Comparison of ENCODE assay signal across 8 mouse cellular contexts in genomic region chr2:30442498-30442890, GRCm38 (mm10). TPM values are rescaled to one million over a fixed set of nuclear protein-coding genes. Genes with fewer than 3 reads are reported as not detected.
A peak's percentile ranks its signal among the peaks of the same experiment; 100 is the strongest.
DNase-seq lines count a peak whose midpoint lies in the region; ATAC-seq and TF ChIP-seq lines count a peak whose summit lies in the region.

No protein-coding gene starts in this region.

- TF ChIP-seq CTCF in heart, adult 2 months (IDR thresholded peaks at IDR 0.05) = no peak
- no peak for TF ChIP-seq CTCF in bone marrow, adult 2 months (IDR thresholded peaks at IDR 0.05; ENCODE audit: control insufficient read depth, insufficient read depth, low read length)

- H3K79me2 ChIP-seq in heart, adult 2 months (replicated peaks; ENCODE audit: control insufficient read depth, insufficient read depth, low read length) = no peaks in the 10 kb centered on the region

- H3K9ac ChIP-seq in heart, adult 2 months (ENCODE audit: low read depth, low read length) = peak overlapping the region; percentile 75
- peak overlapping the region; percentile 57 for H3K9ac ChIP-seq in hindbrain, embryonic 11.5 days (ENCODE audit: low read depth, low read length)
- peak overlapping the region; percentile 71 for H3K9ac ChIP-seq in midbrain, embryonic 11.5 days (ENCODE audit: low read length)

- DNase-seq in heart, adult 2 months = peak in 1 of 2 experiments; percentile 47
- DNase-seq in heart, adult 8-10 months (ENCODE audit: low spot score) = no peak
- DNase-seq in hindbrain, embryonic 11.5 days (ENCODE audit: low spot score) = no peak
- no peak for DNase-seq in midbrain, embryonic 11.5 days (ENCODE audit: low spot score, missing footprints)
- no peak for DNase-seq in cerebellum, postnatal 14 days
- no peak for DNase-seq in layer of hippocampus, postnatal 25 days (ENCODE audit: extremely low spot score in 1 of 2, low spot score in 1 of 2)
- no peak for DNase-seq in adrenal gland, postnatal 25 days

- 4% methylated on average over 5 of the region's 5 CpGs for WGBS in heart, adult 2 months
- WGBS in bone marrow, adult 2 months = 56% methylated on average over 5 of the region's 5 CpGs
- WGBS in hindbrain, embryonic 11.5 days = 58% methylated on average over 5 of the region's 5 CpGs
- 63% methylated on average over 5 of the region's 5 CpGs for WGBS in midbrain, embryonic 11.5 days

- peak overlapping the region; percentile 97 for H3K27ac ChIP-seq in heart, adult 2 months
- H3K27ac ChIP-seq in bone marrow, adult 2 months (ENCODE audit: control insufficient read depth, insufficient read depth, low read depth, low read length, poor library complexity) = peak overlapping the region; percentile 81
- H3K27ac ChIP-seq in hindbrain, embryonic 11.5 days (ENCODE audit: low read depth, low read length) = peak overlapping the region; percentile 98
- H3K27ac ChIP-seq in midbrain, embryonic 11.5 days (ENCODE audit: low read depth, low read length) = peak overlapping the region; percentile 98

- intact Hi-C loops in heart, adult 2 months (cut with DNase I) = loop anchor here (5.0 kb wide), 1 partner anchor 105 kb away; no protein-coding TSS in a partner anchor

- peak; percentile 27; the same call in 1 of the 2 replicates for TF ChIP-seq POLR2A in heart, adult 2 months (IDR thresholded peaks at IDR 0.05; ENCODE audit: insufficient read depth, low read depth, low read length)
- TF ChIP-seq POLR2A in bone marrow, adult 2 months (IDR thresholded peaks at IDR 0.05; ENCODE audit: borderline replicate concordance, control insufficient read depth, low read depth, low read length) = no peak

- peak overlapping the region; percentile 28 for H3K4me2 ChIP-seq in hindbrain, embryonic 11.5 days (replicated peaks; ENCODE audit: low read depth, low read length)
- peak overlapping the region; percentile 40; the same call in 1 of the 2 replicates for H3K4me2 ChIP-seq in midbrain, embryonic 11.5 days

- TF ChIP-seq EP300 in heart, adult 2 months (IDR thresholded peaks at IDR 0.05; ENCODE audit: insufficient read depth, low read depth, low read length) = 0 out of 2 replicates have a peak, but pooled peaks have one; percentile 8

- peaks cover 20% of the 10 kb centered on the region for H3K36me3 ChIP-seq in heart, adult 2 months (ENCODE audit: control insufficient read depth, insufficient read depth, low read length)
- peaks cover 2% of the 10 kb centered on the region; the same call in 1 of the 2 replicates for H3K36me3 ChIP-seq in hindbrain, embryonic 11.5 days (ENCODE audit: control insufficient read depth, insufficient read depth, low read length)
- H3K36me3 ChIP-seq in midbrain, embryonic 11.5 days (ENCODE audit: control insufficient read depth, insufficient read depth, low read length) = peaks cover 18% of the 10 kb centered on the region

- H3K9me3 ChIP-seq in hindbrain, embryonic 11.5 days (ENCODE audit: control insufficient read depth, low read length) = no peaks in the 10 kb centered on the region
- H3K9me3 ChIP-seq in midbrain, embryonic 11.5 days (ENCODE audit: control insufficient read depth, low read length) = no peaks in the 10 kb centered on the region

- H3K4me1 ChIP-seq in heart, adult 2 months (ENCODE audit: control insufficient read depth, insufficient read depth, low read length) = peaks cover 62% of the 10 kb centered on the region
- peaks cover 6% of the 10 kb centered on the region for H3K4me1 ChIP-seq in bone marrow, adult 2 months (ENCODE audit: control insufficient read depth, insufficient read depth, low read length)
- H3K4me1 ChIP-seq in hindbrain, embryonic 11.5 days (replicated peaks; ENCODE audit: control insufficient read depth, insufficient read depth, low read length) = peaks cover 25% of the 10 kb centered on the region
- H3K4me1 ChIP-seq in midbrain, embryonic 11.5 days (ENCODE audit: control insufficient read depth, insufficient read depth, low read length) = peaks cover 52% of the 10 kb centered on the region

- H3K27me3 ChIP-seq in heart, adult 2 months (ENCODE audit: control insufficient read depth, insufficient read depth, low read length) = no peaks in the 10 kb centered on the region
- no peaks in the 10 kb centered on the region for H3K27me3 ChIP-seq in hindbrain, embryonic 11.5 days (ENCODE audit: control insufficient read depth, insufficient read depth, low read length)
- no peaks in the 10 kb centered on the region for H3K27me3 ChIP-seq in midbrain, embryonic 11.5 days (ENCODE audit: control insufficient read depth, insufficient read depth, low read length)

- ATAC-seq in hindbrain, embryonic 11.5 days (ENCODE audit: low FRiP score) = no peak
- no peak for ATAC-seq in midbrain, embryonic 11.5 days (ENCODE audit: low FRiP score)

- H3K4me3 ChIP-seq in heart, adult 2 months = peak overlapping the region; percentile 40
- H3K4me3 ChIP-seq in bone marrow, adult 2 months (replicated peaks; ENCODE audit: control insufficient read depth, low read depth, low read length) = no peak overlapping the region
- H3K4me3 ChIP-seq in hindbrain, embryonic 11.5 days (ENCODE audit: low read depth, low read length) = no peak overlapping the region
- H3K4me3 ChIP-seq in midbrain, embryonic 11.5 days (ENCODE audit: low read depth, low read length) = no peak overlapping the region

RNA-seq across cellular contexts. Expression of gene Ptpa, which starts 26.7 kb away (rescaled TPM):
- total RNA-seq in heart, adult 2 months (2021) = 10 to 100 TPM; 82.7 to 91.2 TPM
- 88.7 and 107 TPM in 2 replicates for polyA plus RNA-seq in heart, adult 2 months (2012; rRNA removed)
- total RNA-seq in heart, adult 8-10 months (2022) = 100 to 1,000 TPM in 1 of 4 experiments, 10 to 100 TPM in 3; 74.6 to 100 (median 83.0) TPM
- 199 and 273 TPM in 2 replicates for polyA plus RNA-seq in bone marrow, adult 2 months (2011; ENCODE audit: insufficient read depth, insufficient read length, low replicate concordance, missing spikeins)
- polyA plus RNA-seq in hindbrain, embryonic 11.5 days (2014; fragmentation: Nextera tagmentation; extraction: Ambion mirVana) = 55.4 and 62.8 TPM in 2 replicates
- polyA plus RNA-seq in midbrain, embryonic 11.5 days (2014; fragmentation: Nextera tagmentation; extraction: Ambion mirVana) = 50.7 and 54.3 TPM in 2 replicates
- total RNA-seq in layer of hippocampus, postnatal 25 days (2021) = 100 to 1,000 TPM; 163 to 169 TPM
- total RNA-seq in adrenal gland, postnatal 25 days (2021) = 130 and 145 TPM in 2 replicates

RNA-seq across cellular contexts. Expression of gene Crat, which starts 26.9 kb away (rescaled TPM):
- total RNA-seq in heart, adult 2 months (2021) = 100 to 1,000 TPM; 452 to 542 TPM
- polyA plus RNA-seq in heart, adult 2 months (2012; rRNA removed) = 695 and 713 TPM in 2 replicates
- total RNA-seq in heart, adult 8-10 months (2022) = 100 to 1,000 TPM; 490 to 636 (median 559) TPM
- 28.6 and 37.9 TPM in 2 replicates for polyA plus RNA-seq in bone marrow, adult 2 months (2011; ENCODE audit: insufficient read depth, insufficient read length, low replicate concordance, missing spikeins)
- polyA plus RNA-seq in hindbrain, embryonic 11.5 days (2014; fragmentation: Nextera tagmentation; extraction: Ambion mirVana) = 21.5 and 27.5 TPM in 2 replicates
- 23.7 and 24.2 TPM in 2 replicates for polyA plus RNA-seq in midbrain, embryonic 11.5 days (2014; fragmentation: Nextera tagmentation; extraction: Ambion mirVana)
- 10 to 100 TPM; 49.6 to 51.1 TPM for total RNA-seq in layer of hippocampus, postnatal 25 days (2021)
- 130 and 142 TPM in 2 replicates for total RNA-seq in adrenal gland, postnatal 25 days (2021)

RNA-seq across cellular contexts. Expression of gene Ier5l, which starts 31.5 kb away (rescaled TPM):
- total RNA-seq in heart, adult 2 months (2021) = 1 to 10 TPM; 2.8 to 3.0 TPM
- polyA plus RNA-seq in heart, adult 2 months (2012; rRNA removed) = 3.4 and 5.6 TPM in 2 replicates
- 1 to 10 TPM; 2.4 to 5.0 (median 4.3) TPM for total RNA-seq in heart, adult 8-10 months (2022)
- 0.84 and 1.1 TPM in 2 replicates for polyA plus RNA-seq in bone marrow, adult 2 months (2011; ENCODE audit: insufficient read depth, insufficient read length, low replicate concordance, missing spikeins)
- polyA plus RNA-seq in hindbrain, embryonic 11.5 days (2014; fragmentation: Nextera tagmentation; extraction: Ambion mirVana) = 6.3 and 6.8 TPM in 2 replicates
- polyA plus RNA-seq in midbrain, embryonic 11.5 days (2014; fragmentation: Nextera tagmentation; extraction: Ambion mirVana) = 4.9 and 5.0 TPM in 2 replicates
- total RNA-seq in layer of hippocampus, postnatal 25 days (2021) = 10 to 100 TPM; 12.8 to 13.1 TPM
- total RNA-seq in adrenal gland, postnatal 25 days (2021) = 5.9 and 6.3 TPM in 2 replicates

RNA-seq across cellular contexts. Expression of gene Dolpp1, which starts 50.4 kb away (rescaled TPM):
- total RNA-seq in heart, adult 2 months (2021) = 1 to 10 TPM; 5.9 to 9.0 TPM
- polyA plus RNA-seq in heart, adult 2 months (2012; rRNA removed) = 23.5 and 25.1 TPM in 2 replicates
- total RNA-seq in heart, adult 8-10 months (2022) = 1 to 10 TPM; 5.7 to 9.8 (median 7.9) TPM
- polyA plus RNA-seq in bone marrow, adult 2 months (2011; ENCODE audit: insufficient read depth, insufficient read length, low replicate concordance, missing spikeins) = 30.0 and 40.3 TPM in 2 replicates
- 41.9 and 44.5 TPM in 2 replicates for polyA plus RNA-seq in hindbrain, embryonic 11.5 days (2014; fragmentation: Nextera tagmentation; extraction: Ambion mirVana)
- 41.1 and 45.8 TPM in 2 replicates for polyA plus RNA-seq in midbrain, embryonic 11.5 days (2014; fragmentation: Nextera tagmentation; extraction: Ambion mirVana)
- total RNA-seq in layer of hippocampus, postnatal 25 days (2021) = 10 to 100 TPM; 25.1 to 27.5 TPM
- 22.3 and 28.5 TPM in 2 replicates for total RNA-seq in adrenal gland, postnatal 25 days (2021)
